Mouse (Mus musculus): ENCODE results near the gene Adarb2. TPM values are rescaled to one million over a fixed set of nuclear protein-coding genes. Genes with fewer than 3 reads are reported as not detected.

Gene Adarb2
- total RNA-seq (2021) (not detected), polyA plus RNA-seq (2012; rRNA removed) (not detected in 2 replicates)
- long read RNA-seq: 0 reads

- Histone ChIP-seq H3K27ac (no peak within 1 kb of the TSS), H3K36me3 (ENCODE audit: control insufficient read depth, insufficient read depth, low read length) (no peaks in the 10 kb centered on the region), H3K27me3 (ENCODE audit: control insufficient read depth, insufficient read depth, low read length) (no peaks in the 10 kb centered on the region), H3K9ac (ENCODE audit: low read depth, low read length) (no peak within 1 kb of the TSS), H3K79me2 (replicated peaks; ENCODE audit: control insufficient read depth, insufficient read depth, low read length) (no peaks in the 10 kb centered on the region), H3K4me3 (no peak within 1 kb of the TSS), H3K4me1 (ENCODE audit: control insufficient read depth, insufficient read depth, low read length) (no peaks in the 10 kb centered on the region)
- intact Hi-C loops (cut with DNase I): no loop called here
- no peak for DNase-seq
- TF ChIP-seq POLR2A (IDR thresholded peaks at IDR 0.05; ENCODE audit: insufficient read depth, low read depth, low read length) (no peak), EP300 (IDR thresholded peaks at IDR 0.05; ENCODE audit: insufficient read depth, low read depth, low read length) (no peak), CTCF (IDR thresholded peaks at IDR 0.05) (no peak)
- WGBS: 3% methylated on average over 26 of the region's 26 CpGs
These were observed at the start of gene Adarb2 for GRCm38 (mm10) chr13:8202681-8203476. Adarb2 (plus strand) TSS chr13:8202866.

GRCm38 (mm10) chr13:8173800-8174199, 28.9 kb upstream of the Adarb2 start:
- Histone ChIP-seq H3K27ac (no peak overlapping the region), H3K27me3 (ENCODE audit: control insufficient read depth, insufficient read depth, low read length) (no peaks in the 10 kb centered on the region), H3K4me1 (ENCODE audit: control insufficient read depth, insufficient read depth, low read length) (no peaks in the 10 kb centered on the region), H3K36me3 (ENCODE audit: control insufficient read depth, insufficient read depth, low read length) (no peaks in the 10 kb centered on the region), H3K79me2 (replicated peaks; ENCODE audit: control insufficient read depth, insufficient read depth, low read length) (no peaks in the 10 kb centered on the region), H3K9ac (ENCODE audit: low read depth, low read length) (no peak overlapping the region), H3K4me3 (no peak overlapping the region)
- TF ChIP-seq EP300 (IDR thresholded peaks at IDR 0.05; ENCODE audit: insufficient read depth, low read depth, low read length) (no peak), CTCF (IDR thresholded peaks at IDR 0.05) (no peak), POLR2A (IDR thresholded peaks at IDR 0.05; ENCODE audit: insufficient read depth, low read depth, low read length) (no peak)
- intact Hi-C loops (cut with DNase I): no loop called here
- WGBS: 36% methylated on average over 1 of the region's 1 CpGs
- no peak for DNase-seq

GRCm38 (mm10) chr13:8191977-8192376, 10.7 kb upstream of the Adarb2 start:
- no peak for TF ChIP-seq POLR2A (IDR thresholded peaks at IDR 0.05; ENCODE audit: insufficient read depth, low read depth, low read length)
- no peak for TF ChIP-seq CTCF (IDR thresholded peaks at IDR 0.05)
- no peak for TF ChIP-seq EP300 (IDR thresholded peaks at IDR 0.05; ENCODE audit: insufficient read depth, low read depth, low read length)
- H3K9ac ChIP-seq (ENCODE audit: low read depth, low read length): no peak overlapping the region
- H3K79me2 ChIP-seq (replicated peaks; ENCODE audit: control insufficient read depth, insufficient read depth, low read length): no peaks in the 10 kb centered on the region
- DNase-seq: no peak
- no peak overlapping the region for H3K27ac ChIP-seq
- intact Hi-C loops (cut with DNase I): no loop called here
- no peaks in the 10 kb centered on the region for H3K36me3 ChIP-seq (ENCODE audit: control insufficient read depth, insufficient read depth, low read length)
- 77% methylated on average over 7 of the region's 7 CpGs for WGBS
- H3K4me3 ChIP-seq: no peak overlapping the region
- no peaks in the 10 kb centered on the region for H3K27me3 ChIP-seq (ENCODE audit: control insufficient read depth, insufficient read depth, low read length)
- H3K4me1 ChIP-seq (ENCODE audit: control insufficient read depth, insufficient read depth, low read length): no peaks in the 10 kb centered on the region

DNA sequence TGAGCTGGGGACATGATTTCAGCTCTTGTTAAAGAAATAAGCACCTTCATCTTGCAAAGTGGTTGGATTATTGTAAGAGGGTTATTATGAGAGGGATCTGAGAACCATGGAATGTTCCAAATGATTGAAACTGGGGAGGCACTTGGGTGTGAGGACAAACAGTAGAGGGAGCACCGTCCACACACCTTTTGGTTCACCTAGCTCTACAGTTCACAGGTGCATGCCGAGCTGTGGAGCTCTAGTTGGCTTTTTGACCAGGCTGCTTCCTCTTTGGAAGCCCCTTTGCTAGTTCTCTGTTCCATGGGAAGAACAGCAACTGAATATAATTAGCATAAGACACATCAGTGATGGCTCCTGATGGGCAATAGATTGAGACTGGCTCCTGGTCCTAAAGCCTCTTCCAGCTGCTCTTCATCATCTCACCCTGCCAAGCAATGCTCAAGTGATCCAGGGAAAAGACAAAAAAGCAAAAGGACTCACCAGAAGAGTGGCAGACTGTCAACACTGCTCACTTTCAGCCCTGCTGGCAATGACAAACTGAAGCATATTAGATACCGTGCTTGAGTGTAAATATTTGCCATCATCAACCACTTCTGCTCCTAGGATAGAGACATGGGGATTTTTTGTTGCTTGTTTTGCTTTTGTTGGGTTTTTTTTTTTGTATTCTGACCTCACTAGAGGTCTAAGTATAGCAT, 3.3 kb upstream of the Adarb2 start:
- WGBS: 54% methylated on average over 3 of the region's 3 CpGs
- H3K27ac ChIP-seq: no peak overlapping the region
- intact Hi-C loops (cut with DNase I): no loop called here

DNA sequence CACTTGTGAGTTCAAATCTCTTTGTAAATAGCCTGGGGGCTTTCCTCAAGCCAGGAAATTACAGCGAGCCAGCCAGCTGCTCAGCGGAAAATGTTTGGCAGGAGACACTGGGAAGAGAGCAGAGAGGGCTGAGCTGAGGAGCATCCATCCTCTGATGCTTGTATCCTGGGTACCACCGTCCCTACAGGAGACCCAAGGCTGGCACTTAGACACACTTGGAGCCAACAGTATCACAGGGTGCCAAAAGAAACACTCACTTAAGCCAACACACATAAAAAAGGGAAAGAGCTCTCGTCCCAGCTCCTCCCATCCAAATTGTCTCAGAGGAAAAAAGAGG, 779 bp downstream of the Adarb2 start:
- TF ChIP-seq EP300 (IDR thresholded peaks at IDR 0.05; ENCODE audit: insufficient read depth, low read depth, low read length): no peak
- TF ChIP-seq CTCF (IDR thresholded peaks at IDR 0.05): no peak
- TF ChIP-seq POLR2A (IDR thresholded peaks at IDR 0.05; ENCODE audit: insufficient read depth, low read depth, low read length): no peak
- Histone ChIP-seq H3K9ac (ENCODE audit: low read depth, low read length) (no peak overlapping the region), H3K27me3 (ENCODE audit: control insufficient read depth, insufficient read depth, low read length) (no peaks in the 10 kb centered on the region), H3K79me2 (replicated peaks; ENCODE audit: control insufficient read depth, insufficient read depth, low read length) (no peaks in the 10 kb centered on the region), H3K27ac (no peak overlapping the region), H3K4me3 (no peak overlapping the region), H3K4me1 (ENCODE audit: control insufficient read depth, insufficient read depth, low read length) (no peaks in the 10 kb centered on the region), H3K36me3 (ENCODE audit: control insufficient read depth, insufficient read depth, low read length) (no peaks in the 10 kb centered on the region)
- intact Hi-C loops (cut with DNase I): no loop called here
- WGBS: 9% methylated on average over 4 of the region's 4 CpGs
- no peak for DNase-seq

More for the DNA sequence above, 3.3 kb upstream of the Adarb2 start:
- no peak for TF ChIP-seq POLR2A (IDR thresholded peaks at IDR 0.05; ENCODE audit: insufficient read depth, low read depth, low read length)
- no peak for TF ChIP-seq EP300 (IDR thresholded peaks at IDR 0.05; ENCODE audit: insufficient read depth, low read depth, low read length)
- TF ChIP-seq CTCF (IDR thresholded peaks at IDR 0.05): no peak
- Histone ChIP-seq H3K4me3 (no peak overlapping the region), H3K79me2 (replicated peaks; ENCODE audit: control insufficient read depth, insufficient read depth, low read length) (no peaks in the 10 kb centered on the region), H3K36me3 (ENCODE audit: control insufficient read depth, insufficient read depth, low read length) (no peaks in the 10 kb centered on the region), H3K27me3 (ENCODE audit: control insufficient read depth, insufficient read depth, low read length) (no peaks in the 10 kb centered on the region), H3K9ac (ENCODE audit: low read depth, low read length) (no peak overlapping the region), H3K4me1 (ENCODE audit: control insufficient read depth, insufficient read depth, low read length) (no peaks in the 10 kb centered on the region)
- no peak for DNase-seq

DNA sequence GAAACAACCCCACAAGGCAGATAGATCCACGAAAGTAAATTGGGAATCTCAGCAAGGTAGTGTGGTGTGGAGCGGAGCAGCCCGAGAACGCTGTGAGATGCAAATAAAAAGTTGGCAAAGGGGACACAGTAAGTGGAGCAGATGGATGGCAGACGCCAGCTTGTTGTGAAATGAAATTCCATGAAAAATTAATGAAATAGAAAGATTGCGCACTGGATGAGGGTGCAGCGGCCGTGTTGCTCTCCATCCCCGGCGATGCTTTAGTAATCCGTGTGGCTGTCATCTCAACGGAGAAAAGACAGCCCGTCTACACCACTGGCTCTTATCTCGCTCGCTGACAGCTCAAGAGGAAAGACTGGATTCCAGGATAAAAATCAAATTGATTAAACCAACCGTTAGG, 4.7 kb downstream of the Adarb2 start:
- Histone ChIP-seq H3K79me2 (replicated peaks; ENCODE audit: control insufficient read depth, insufficient read depth, low read length) (no peaks in the 10 kb centered on the region), H3K36me3 (ENCODE audit: control insufficient read depth, insufficient read depth, low read length) (no peaks in the 10 kb centered on the region), H3K27me3 (ENCODE audit: control insufficient read depth, insufficient read depth, low read length) (no peaks in the 10 kb centered on the region), H3K4me1 (ENCODE audit: control insufficient read depth, insufficient read depth, low read length) (no peaks in the 10 kb centered on the region), H3K9ac (ENCODE audit: low read depth, low read length) (no peak overlapping the region), H3K27ac (no peak overlapping the region), H3K4me3 (no peak overlapping the region)
- intact Hi-C loops (cut with DNase I): no loop called here
- 45% methylated on average over 16 of the region's 16 CpGs for WGBS
- no peak for DNase-seq
- TF ChIP-seq CTCF (IDR thresholded peaks at IDR 0.05): no peak
- no peak for TF ChIP-seq EP300 (IDR thresholded peaks at IDR 0.05; ENCODE audit: insufficient read depth, low read depth, low read length)

Measured in heart, adult 2 months (tissue).